Mouse (Mus musculus) left cerebral cortex, adult 9 months (tissue): ENCODE results near the gene Mfsd11.
"Not testable (repeated sequence)": the region's sequence is repeated elsewhere in the genome, so short reads cannot be mapped to it uniquely, and the experiment has no call there.

ENCODE experiments used
- DNase-seq, 2 experiments: peaks; one replicate each; pipeline ENCODE4 v3.0.0; 2022; ENCODE audit warnings: low spot score in 2 of 2

The Mfsd11 gene

GRCm38 (mm10) chr11:116847187-116848085 lies 4.8 kb upstream of the Mfsd11 start:
- no peak for DNase-seq

GRCm38 (mm10) chr11:116848086-116848876 lies 4.0 kb upstream of the Mfsd11 start:
- DNase-seq: no peak

- DNase-seq: not testable (repeated sequence)
Measured at GRCm38 (mm10) chr11:116848877-116849178, 3.4 kb upstream of the Mfsd11 start.

GRCm38 (mm10) chr11:116849587-116849986 lies 2.7 kb upstream of the Mfsd11 start:
- no peak for DNase-seq

GRCm38 (mm10) chr11:116850085-116850484 lies 2.2 kb upstream of the Mfsd11 start:
- DNase-seq: no peak

- DNase-seq: no peak
Measured at GRCm38 (mm10) chr11:116850833-116851477, 1.3 kb upstream of the Mfsd11 start.

GRCm38 (mm10) chr11:116851576-116852290 lies 507 bp upstream of the Mfsd11 start:
- DNase-seq: no peak

- peak; percentile 93 to 97 for DNase-seq
Measured at GRCm38 (mm10) chr11:116852891-116853511, 761 bp downstream of the Mfsd11 start, which contains the start of gene Srsf2. Gene Srsf2, minus strand, starts transcription at chr11:116853094.

GRCm38 (mm10) chr11:116853512-116853928 lies 1.3 kb downstream of the Mfsd11 start:
- DNase-seq: peak; percentile 91 to 97

GRCm38 (mm10) chr11:116854279-116854678 lies 2.0 kb downstream of the Mfsd11 start:
- no peak for DNase-seq

GRCm38 (mm10) chr11:116857183-116857850 lies 5.1 kb downstream of the Mfsd11 start:
- DNase-seq: no peak

GRCm38 (mm10) chr11:116864444-116864843 lies 12.2 kb downstream of the Mfsd11 start:
- DNase-seq: no peak

GRCm38 (mm10) chr11:116865945-116866585 lies 13.8 kb downstream of the Mfsd11 start:
- DNase-seq: no peak

GRCm38 (mm10) chr11:116868129-116868528 lies 15.9 kb downstream of the Mfsd11 start:
- DNase-seq: peak in 1 of 2 experiments; percentile 32

GRCm38 (mm10) chr11:116869223-116869622 lies 17.0 kb downstream of the Mfsd11 start:
- DNase-seq: no peak

GRCm38 (mm10) chr11:116869641-116870040 lies 17.4 kb downstream of the Mfsd11 start:
- no peak for DNase-seq

- DNase-seq: no peak
Measured at GRCm38 (mm10) chr11:116871538-116871937, 19.3 kb downstream of the Mfsd11 start.

- peak in 1 of 2 experiments; percentile 52 for DNase-seq
Measured at GRCm38 (mm10) chr11:116873987-116874386, 21.7 kb downstream of the Mfsd11 start.

GRCm38 (mm10) chr11:116878454-116878853 lies 26.2 kb downstream of the Mfsd11 start:
- no peak for DNase-seq

- DNase-seq: peak in 1 of 2 experiments; percentile 42
Measured at GRCm38 (mm10) chr11:116880839-116881238, 28.6 kb downstream of the Mfsd11 start.
